ENCODE assay signal across 22 mouse cellular contexts in genomic region chr13:69365880-69366490, GRCm38 (mm10).
A peak's percentile ranks its signal among the peaks of the same experiment; 100 is the strongest.
DNase-seq lines count a peak whose midpoint lies in the region; ATAC-seq and TF ChIP-seq lines count a peak whose summit lies in the region.
"Had no signal": no experiment of that assay in that cellular context is flagged by ENCODE, and none has a peak within 500 bp of the region (broad histone marks: within the 10 kb centered on the region; RNA-seq: fewer than 3 reads in every experiment).

No protein-coding gene starts in this region.

- TF ChIP-seq POLR2A in MEL (IDR thresholded peaks at IDR 0.05; ENCODE audit: control insufficient read depth in 1 of 2, insufficient read depth in 1 of 2, low read depth in 1 of 2, low read length in 2 of 2, poor library complexity in 1 of 2), result no peak

- TF ChIP-seq EP300 in MEL (IDR thresholded peaks at IDR 0.05; ENCODE audit: low read depth in 1 of 2, low read length in 2 of 2), result peak; percentile 40 to 48; a peak in 3 of 4 replicates

- H3K4me3 ChIP-seq in kidney, postnatal 0 days (replicated peaks; ENCODE audit: low read depth, low read length), result no peak overlapping the region
- H3K4me3 ChIP-seq in MEL (ENCODE audit: control insufficient read depth in 1 of 2, insufficient read depth in 1 of 2, low read depth in 2 of 2, low read length in 2 of 2), result no peak overlapping the region
- H3K4me3 ChIP-seq: embryonic facial prominence, embryonic 13.5 days; forebrain, embryonic 12.5 days; heart, adult 2 months; heart, embryonic 12.5 days; hindbrain, embryonic 13.5 days had no signal

- H3K4me2 ChIP-seq in kidney, postnatal 0 days (ENCODE audit: low read length), result no peak overlapping the region
- H3K4me2 ChIP-seq: embryonic facial prominence, embryonic 13.5 days; forebrain, embryonic 12.5 days; heart, embryonic 12.5 days; hindbrain, embryonic 13.5 days had no signal

- intact Hi-C loops in heart, postnatal 10 days (cut with DNase I), result no loop called here

- TF ChIP-seq CTCF in kidney, postnatal 0 days (IDR thresholded peaks at IDR 0.05; ENCODE audit: low read depth), result no peak
- TF ChIP-seq CTCF in MEL (IDR thresholded peaks at IDR 0.05 in 2 of 3, conservative IDR thresholded peaks at IDR 0.05 in 1 of 3; ENCODE audit: control insufficient read depth in 1 of 3, insufficient read depth in 1 of 3, low read depth in 2 of 3, low read length in 3 of 3, poor library complexity in 1 of 3, severe bottlenecking in 1 of 3), result no peak

- no peaks in the 10 kb centered on the region for H3K79me2 ChIP-seq in MEL (ENCODE audit: control insufficient read depth, insufficient read depth, low read length, poor library complexity)

- no peaks in the 10 kb centered on the region for H3K36me3 ChIP-seq in kidney, postnatal 0 days (ENCODE audit: insufficient read depth, low read length)
- no peaks in the 10 kb centered on the region for H3K36me3 ChIP-seq in MEL (ENCODE audit: control insufficient read depth in 1 of 2, insufficient read depth in 2 of 2, low read length in 2 of 2)
- H3K36me3 ChIP-seq: embryonic facial prominence, embryonic 13.5 days; forebrain, embryonic 12.5 days; G1E; heart, embryonic 12.5 days; hindbrain, embryonic 13.5 days had no signal

- H3K27me3 ChIP-seq in kidney, postnatal 0 days (ENCODE audit: insufficient read depth, low read length), result no peaks in the 10 kb centered on the region
- no peaks in the 10 kb centered on the region for H3K27me3 ChIP-seq in MEL (ENCODE audit: control insufficient read depth in 1 of 2, insufficient read depth in 2 of 2, low read length in 2 of 2)
- H3K27me3 ChIP-seq: embryonic facial prominence, embryonic 13.5 days; forebrain, embryonic 12.5 days; heart, embryonic 12.5 days; hindbrain, embryonic 13.5 days had no signal

- no peaks in the 10 kb centered on the region for H3K4me1 ChIP-seq in kidney, postnatal 0 days (replicated peaks; ENCODE audit: insufficient read depth, low read length)
- no peaks in the 10 kb centered on the region for H3K4me1 ChIP-seq in MEL (ENCODE audit: control insufficient read depth in 1 of 2, insufficient read depth in 2 of 2, low read length in 2 of 2)
- H3K4me1 ChIP-seq: embryonic facial prominence, embryonic 13.5 days; forebrain, embryonic 12.5 days; heart, embryonic 12.5 days; hindbrain, embryonic 13.5 days had no signal

- ATAC-seq in kidney, postnatal 0 days (replicated peaks; ENCODE audit: low FRiP score, low read depth), result no peak
- ATAC-seq: CD4-positive, CD25-positive, alpha-beta regulatory T cell, adult 4 months; forebrain, embryonic 16.5 days; intestine, embryonic 16.5 days had no signal

- no peak for TF ChIP-seq RAD21 in MEL (IDR thresholded peaks at IDR 0.05; ENCODE audit: low read depth, low read length)

- peaks cover 11% of the 10 kb centered on the region; the same call in 1 of the 2 replicates for H3K9me3 ChIP-seq in kidney, postnatal 0 days (replicated peaks; ENCODE audit: low read length)
- no peaks in the 10 kb centered on the region for H3K9me3 ChIP-seq in MEL (replicated peaks; ENCODE audit: insufficient read depth, low read length)

- H3K9ac ChIP-seq in kidney, postnatal 0 days (ENCODE audit: low read depth, low read length), result no peak overlapping the region
- H3K9ac ChIP-seq in MEL (ENCODE audit: control insufficient read depth, low read depth, low read length, poor library complexity, severe bottlenecking), result no peak overlapping the region
- H3K9ac ChIP-seq: embryonic facial prominence, embryonic 13.5 days; forebrain, embryonic 12.5 days; heart, embryonic 12.5 days; hindbrain, embryonic 13.5 days had no signal

- WGBS in kidney, postnatal 0 days, result 30% methylated on average over 1 of the region's 1 CpGs

- DNase-seq in heart, postnatal 10 days, result peak; percentile 5 to 6
- DNase-seq in heart, adult 9 months (ENCODE audit: low spot score in 2 of 2), result no peak
- peak; percentile 42 for DNase-seq in kidney, postnatal 0 days (ENCODE audit: low spot score)
- DNase-seq in kidney, adult 11 months, result no peak
- peak; percentile 27 for DNase-seq in MEL (ENCODE audit: low read depth, low spot score)
- DNase-seq in mesoderm, embryonic 11.5 days (ENCODE audit: low read depth, low spot score), result peak; percentile 47
- DNase-seq in adrenal gland, adult 18-20 months (ENCODE audit: low spot score in 2 of 2), result no peak
- DNase-seq: adrenal gland, postnatal 14 days; cerebellum, adult 11-12 months; cerebellum, adult 9-10 months; cerebellum, postnatal 25 days; gastrocnemius, postnatal 10 days; heart, adult 2 months; heart, postnatal 36 days had no signal

- H3K27ac ChIP-seq in kidney, postnatal 0 days, result no peak overlapping the region
- H3K27ac ChIP-seq in MEL (ENCODE audit: control insufficient read depth, low read depth, low read length), result no peak overlapping the region
- H3K27ac ChIP-seq: embryonic facial prominence, embryonic 13.5 days; forebrain, embryonic 12.5 days; heart, adult 2 months; hindbrain, embryonic 13.5 days had no signal

TF ChIP-seq in MEL, 35 proteins besides CTCF, POLR2A, EP300 and RAD21:
- TF ChIP-seq TCF12 (IDR thresholded peaks at IDR 0.05; ENCODE audit: low read depth, low read length), result peak; percentile 53; the same call in 1 of the 2 replicates
- 0 out of 2 replicates have a peak, but pooled peaks have one; percentile 24 for TF ChIP-seq ETS1 (IDR thresholded peaks at IDR 0.05; ENCODE audit: low read depth, low read length)
- TF ChIP-seq TAL1 (IDR thresholded peaks at IDR 0.05; ENCODE audit: low read length), result peak; percentile 64
- TF ChIP-seq GATA1 (IDR thresholded peaks at IDR 0.05; ENCODE audit: low read depth, low read length), result 0 out of 2 replicates have a peak, but pooled peaks have one; percentile 40
- TF ChIP-seq ZMIZ1 (IDR thresholded peaks at IDR 0.05; ENCODE audit: low read depth, low read length), result no peak

Comparison
In these comparisons a context has a peak if more than half of its experiments do, and no peak if none do; other contexts are left out.
1. DNase-seq: peak in heart, postnatal 10 days (2 of 2), kidney, postnatal 0 days (single experiment), MEL (single experiment) and mesoderm, embryonic 11.5 days (single experiment); none in heart, adult 9 months (0 of 2), kidney, adult 11 months (single experiment) and adrenal gland, adult 18-20 months (0 of 2).